Mouse (Mus musculus): ENCODE results near the gene Erlin1. TPM values are rescaled to one million over a fixed set of nuclear protein-coding genes. Genes with fewer than 3 reads are reported as not detected.
A peak's percentile ranks its signal among the peaks of the same experiment; 100 is the strongest.

The Erlin1 gene
- total and polyA plus RNA-seq, 3 experiments, result 9.7 to 26.6 (median 22.7) TPM

DNA sequence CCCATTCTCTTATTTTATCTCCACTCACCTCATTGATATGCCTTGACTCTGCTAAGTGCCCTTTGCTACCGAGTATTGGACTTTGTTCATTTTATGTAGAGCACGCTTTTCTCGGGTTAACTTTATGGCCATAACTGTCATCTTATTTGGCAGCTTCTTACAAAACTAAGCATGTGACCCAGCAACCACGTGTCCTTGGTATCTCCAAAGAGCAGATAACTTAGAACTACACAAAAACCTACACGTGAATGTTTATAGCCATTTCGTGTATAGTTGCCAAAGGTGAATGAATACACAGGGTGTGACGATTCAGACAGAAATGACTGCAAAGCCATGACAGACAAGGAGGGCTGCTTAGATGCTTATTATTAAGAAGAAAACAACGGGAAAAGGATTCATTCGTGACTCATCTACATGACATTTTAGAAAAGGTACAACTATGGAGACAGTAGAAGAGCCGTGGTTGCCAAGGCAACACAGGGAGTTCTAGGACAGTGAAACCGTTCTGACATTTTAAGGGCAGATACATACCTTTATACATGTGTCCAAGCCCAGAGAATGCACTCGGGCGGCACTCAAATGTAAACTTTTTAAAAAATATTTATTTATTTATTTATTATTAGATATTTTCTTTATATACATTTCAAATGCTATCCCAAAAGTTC, 44.5 kb downstream of the Erlin1 start:
- no peak overlapping the region for H3K4me3 ChIP-seq (replicated peaks in 1 of 3; ENCODE audit: low read depth in 2 of 3, low read length in 2 of 3, poor library complexity in 1 of 3)
- H3K9me3 ChIP-seq (replicated peaks; ENCODE audit: low read length), result no peaks in the 10 kb centered on the region
- TF ChIP-seq MYC (IDR thresholded peaks at IDR 0.05; ENCODE audit: low read depth, low read length) (no peak), MAFK (IDR thresholded peaks at IDR 0.05; ENCODE audit: insufficient replicate concordance, low read length) (no peak), POLR2A (IDR thresholded peaks at IDR 0.05; ENCODE audit: low read depth, low read length) (no peak), JUN (IDR thresholded peaks at IDR 0.05; ENCODE audit: insufficient read depth, low read depth, low read length) (no peak), CHD2 (IDR thresholded peaks at IDR 0.05; ENCODE audit: low read length) (no peak), NRF1 (IDR thresholded peaks at IDR 0.05; ENCODE audit: low read depth, low read length) (no peak), MEF2A (IDR thresholded peaks at IDR 0.05; ENCODE audit: borderline replicate concordance, low read depth, low read length) (no peak), E2F4 (IDR thresholded peaks at IDR 0.05; ENCODE audit: insufficient replicate concordance, low read depth, low read length) (no peak), HCFC1 (IDR thresholded peaks at IDR 0.05; ENCODE audit: low read depth, low read length) (no peak), MAZ (IDR thresholded peaks at IDR 0.05; ENCODE audit: low read depth, low read length) (no peak), USF2 (conservative IDR thresholded peaks at IDR 0.05; ENCODE audit: low read depth, low read length) (no peak), GABPA (IDR thresholded peaks at IDR 0.05; ENCODE audit: insufficient replicate concordance, low read depth, low read length) (no peak), ZKSCAN1 (IDR thresholded peaks at IDR 0.05; ENCODE audit: borderline replicate concordance, low read depth, low read length) (no peak), UBTF (IDR thresholded peaks at IDR 0.05; ENCODE audit: low read depth, low read length) (no peak), USF1 (IDR thresholded peaks at IDR 0.05; ENCODE audit: low read depth, low read length) (no peak), IRF4 (IDR thresholded peaks at IDR 0.05; ENCODE audit: low read depth, low read length) (no peak)
- no peak for DNase-seq (ENCODE audit: extremely low read depth)
- no peak overlapping the region for H3K9ac ChIP-seq (ENCODE audit: insufficient read depth, low read depth)
- peaks cover 0 to 10% of the 10 kb centered on the region in 2 experiments; a peak in 2 of 4 replicates for H3K4me1 ChIP-seq (ENCODE audit: control insufficient read depth in 1 of 2, insufficient read depth in 2 of 2)
- no peaks in the 10 kb centered on the region for H3K27me3 ChIP-seq (replicated peaks)
- no peak overlapping the region for H3K4me2 ChIP-seq (ENCODE audit: insufficient read depth, low read depth, poor library complexity, severe bottlenecking)
- in situ Hi-C loops (cut with MboI; ENCODE audit: low pct_ligation_motif_present, low pct_unique_long_range_greater_than_20kb, low sequenced_read_pairs), result no loop called here
- no peaks in the 10 kb centered on the region for H3K36me3 ChIP-seq (replicated peaks in 1 of 2; ENCODE audit: control insufficient read depth in 1 of 2, insufficient read depth in 1 of 2, low read length in 1 of 2)
- no peak overlapping the region for H3K27ac ChIP-seq (ENCODE audit: insufficient read depth, low read depth)
- H3K79me2 ChIP-seq (replicated peaks; ENCODE audit: control insufficient read depth, extremely low read depth, insufficient read depth, poor library complexity, severe bottlenecking), result no peaks in the 10 kb centered on the region
- dilution Hi-C loops (cut with MboI; ENCODE audit: extremely low pct_ligation_motif_present, extremely low pct_unique_long_range_greater_than_20kb, low sequenced_read_pairs), result no loop called here

DNA sequence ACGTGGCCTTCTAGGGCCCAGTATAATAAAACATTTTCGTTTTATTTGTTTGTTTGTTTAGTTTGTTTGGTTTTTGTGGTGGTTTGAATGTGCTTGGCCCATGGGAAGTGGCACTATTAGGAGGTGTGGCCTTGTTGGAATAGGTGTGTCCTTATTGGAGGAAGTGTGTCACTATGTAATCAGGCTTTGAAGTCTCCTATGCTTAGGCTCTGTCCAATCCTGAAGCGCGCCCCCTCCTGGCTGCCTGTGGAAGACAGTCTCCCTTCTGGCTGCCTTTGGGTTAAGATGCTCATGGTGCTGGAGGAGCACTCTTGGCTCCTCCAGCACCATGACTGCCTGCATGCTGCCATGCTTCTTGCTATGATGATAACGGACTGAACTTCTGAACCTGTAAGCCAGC, 46.5 kb downstream of the Erlin1 start:
- H3K9me3 ChIP-seq (replicated peaks; ENCODE audit: low read length), result no peaks in the 10 kb centered on the region
- H3K4me3 ChIP-seq (replicated peaks in 1 of 3; ENCODE audit: low read depth in 2 of 3, low read length in 2 of 3, poor library complexity in 1 of 3), result no peak overlapping the region
- in situ Hi-C loops (cut with MboI; ENCODE audit: low pct_ligation_motif_present, low pct_unique_long_range_greater_than_20kb, low sequenced_read_pairs) (no loop called here), dilution Hi-C loops (cut with MboI; ENCODE audit: extremely low pct_ligation_motif_present, extremely low pct_unique_long_range_greater_than_20kb, low sequenced_read_pairs) (no loop called here)
- TF ChIP-seq UBTF (IDR thresholded peaks at IDR 0.05; ENCODE audit: low read depth, low read length) (no peak), E2F4 (IDR thresholded peaks at IDR 0.05; ENCODE audit: insufficient replicate concordance, low read depth, low read length) (no peak), MYC (IDR thresholded peaks at IDR 0.05; ENCODE audit: low read depth, low read length) (no peak), ZKSCAN1 (IDR thresholded peaks at IDR 0.05; ENCODE audit: borderline replicate concordance, low read depth, low read length) (no peak), CTCF (conservative IDR thresholded peaks at IDR 0.05 in 1 of 2, IDR thresholded peaks at IDR 0.05 in 1 of 2; ENCODE audit: low read depth in 2 of 2, low read length in 2 of 2) (peak in 1 of 2 experiments; percentile 34; a peak in 2 of 4 replicates)
- H3K27me3 ChIP-seq (replicated peaks), result no peaks in the 10 kb centered on the region
- no peak overlapping the region for H3K4me2 ChIP-seq (ENCODE audit: insufficient read depth, low read depth, poor library complexity, severe bottlenecking)
- H3K36me3 ChIP-seq (replicated peaks in 1 of 2; ENCODE audit: control insufficient read depth in 1 of 2, insufficient read depth in 1 of 2, low read length in 1 of 2), result no peaks in the 10 kb centered on the region
- no peaks in the 10 kb centered on the region for H3K79me2 ChIP-seq (replicated peaks; ENCODE audit: control insufficient read depth, extremely low read depth, insufficient read depth, poor library complexity, severe bottlenecking)
- DNase-seq (ENCODE audit: extremely low read depth), result no peak
- peaks cover 0 to 10% of the 10 kb centered on the region in 2 experiments; a peak in 2 of 4 replicates for H3K4me1 ChIP-seq (ENCODE audit: control insufficient read depth in 1 of 2, insufficient read depth in 2 of 2)
- H3K9ac ChIP-seq (ENCODE audit: insufficient read depth, low read depth), result no peak overlapping the region
- no peak overlapping the region for H3K27ac ChIP-seq (ENCODE audit: insufficient read depth, low read depth)
